Mouse (Mus musculus) testis, postnatal 10 days (tissue): ENCODE data around the gene Col8a2.

Experiments used
- DNase-seq: peaks from one replicate; pipeline ENCODE4 v3.0.0; 2021; ENCODE audit warnings: low spot score

Gene Col8a2

DNA sequence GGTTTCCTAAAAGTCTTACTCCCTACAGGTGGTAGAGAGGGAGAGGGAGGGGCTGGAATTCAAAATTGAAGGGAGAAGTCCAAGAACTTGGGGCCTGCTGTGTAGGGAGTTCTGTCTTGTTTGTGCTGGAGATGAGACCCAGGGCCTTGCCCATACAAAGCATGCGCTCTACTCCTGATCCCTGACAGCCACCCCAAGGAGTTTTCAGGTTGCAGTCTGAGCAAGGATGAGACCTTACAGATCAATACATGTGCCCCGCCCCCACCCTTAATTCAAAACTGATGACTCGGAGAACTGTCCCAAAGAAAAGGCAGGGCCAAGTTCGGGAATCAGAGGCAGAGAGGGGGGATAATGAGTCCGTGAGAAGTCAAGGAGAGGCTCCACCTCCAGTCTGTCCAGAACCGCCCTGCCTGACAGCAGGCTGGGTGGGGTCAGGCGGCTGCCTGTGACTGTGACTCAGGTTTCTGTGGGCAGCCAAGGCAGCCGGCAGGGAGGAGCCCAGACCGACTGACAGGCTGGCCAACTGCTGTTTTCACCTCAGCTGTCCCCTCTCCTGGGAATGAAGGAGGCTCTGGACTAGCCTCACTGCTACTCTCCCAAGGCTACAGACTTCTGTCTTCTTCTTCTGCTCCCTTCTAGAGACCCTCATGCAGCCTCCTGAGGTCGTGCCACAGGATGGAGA is 25.9 kb upstream of the Col8a2 start:
- peak; percentile 70 for DNase-seq

DNA sequence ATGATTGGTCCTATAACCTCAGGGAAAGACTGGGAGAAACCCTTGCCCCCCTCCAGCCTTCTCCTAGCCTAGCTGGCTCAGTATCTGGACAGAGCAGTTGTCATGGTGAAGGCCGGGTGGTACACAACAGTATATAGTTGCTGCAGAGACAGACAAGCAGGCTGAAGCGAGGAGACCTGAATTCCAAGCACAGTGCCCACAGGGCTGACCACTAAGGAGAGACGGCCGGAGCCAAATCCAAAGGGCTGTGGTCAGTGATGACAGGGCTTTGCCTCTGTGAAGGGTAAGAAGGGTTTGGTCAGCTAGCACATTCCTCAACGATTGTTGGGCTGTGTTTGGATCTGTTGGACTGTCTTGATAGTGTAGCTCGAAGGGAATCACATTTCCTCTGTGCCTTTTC is 25.3 kb upstream of the Col8a2 start:
- no peak for DNase-seq

DNA sequence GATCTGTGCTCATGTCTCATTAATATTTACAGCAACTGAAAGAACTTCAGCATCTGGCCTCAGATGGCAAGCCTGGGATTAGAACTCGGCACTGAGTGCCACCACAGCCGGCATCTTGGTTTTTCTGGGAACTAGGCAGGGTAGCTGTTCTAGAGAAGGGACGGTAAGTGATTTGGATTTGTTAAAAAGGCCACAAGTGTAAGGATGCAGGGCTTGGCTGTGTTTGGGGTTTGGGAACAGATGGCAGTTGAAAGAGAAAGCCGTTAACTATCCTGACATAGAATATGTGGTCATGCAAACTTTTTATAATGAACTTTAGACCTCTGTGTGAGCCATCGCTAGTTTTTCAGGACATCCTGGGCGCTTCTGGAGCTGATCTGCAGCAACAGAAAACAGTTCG is 24.9 kb upstream of the Col8a2 start:
- DNase-seq = no peak

DNA sequence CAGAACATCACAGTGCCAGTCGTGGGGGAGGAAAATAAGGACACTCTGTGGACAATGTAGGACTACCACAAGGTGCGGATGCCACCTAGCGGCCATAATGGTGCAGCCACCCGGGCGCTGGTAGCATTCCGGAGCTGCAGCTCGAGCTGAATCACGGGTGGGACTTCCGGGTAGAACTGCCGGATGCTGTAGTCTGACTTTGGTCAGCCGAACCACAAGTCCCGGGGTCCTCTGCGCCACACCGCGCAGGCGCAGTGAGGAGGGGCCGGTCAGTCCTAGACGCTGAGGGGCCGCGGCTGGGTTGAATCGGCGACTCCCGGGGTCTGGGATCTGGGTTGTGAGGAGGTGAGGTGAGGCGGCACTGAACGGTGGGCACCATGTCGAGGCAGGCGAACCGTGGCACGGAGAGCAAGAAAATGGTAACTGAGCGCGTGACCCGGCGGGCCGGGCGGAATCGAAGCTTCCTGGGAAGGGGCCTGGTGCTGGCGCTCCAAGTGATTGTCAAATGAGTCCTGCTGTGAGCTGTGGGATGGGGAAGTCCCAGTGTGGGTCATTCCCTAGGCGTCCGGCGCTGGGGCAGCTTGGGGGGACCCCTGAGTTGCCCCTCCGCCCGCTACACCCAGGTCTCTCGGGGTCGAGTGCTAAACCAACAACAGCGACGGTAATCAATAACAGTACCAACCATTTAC is 24.3 kb upstream of the Col8a2 start, which contains the start of gene Trappc3:
Gene Trappc3 (plus strand): TSS at position 207 of the 689 bp plus-strand sequence.
- DNase-seq = peak; percentile 99

DNA sequence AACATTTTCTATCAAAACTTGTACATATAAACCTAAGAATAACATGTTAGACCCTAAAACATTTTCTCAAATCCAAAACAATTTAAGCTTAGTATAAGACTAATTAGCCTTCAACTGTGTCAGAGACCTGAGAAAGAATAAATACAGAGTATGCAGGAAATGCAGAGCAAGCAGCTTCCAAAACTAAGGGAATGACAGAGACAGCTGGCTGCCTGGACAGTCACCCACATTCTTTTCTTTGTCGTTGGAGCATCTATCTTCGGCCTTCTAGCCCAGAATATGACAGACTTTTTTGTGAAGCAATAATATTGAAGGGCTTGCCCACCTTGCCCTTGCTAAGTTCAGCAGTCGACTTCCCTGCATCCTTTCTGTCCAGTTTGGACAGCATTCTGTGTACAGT is 17.3 kb upstream of the Col8a2 start:
- no peak for DNase-seq

DNA sequence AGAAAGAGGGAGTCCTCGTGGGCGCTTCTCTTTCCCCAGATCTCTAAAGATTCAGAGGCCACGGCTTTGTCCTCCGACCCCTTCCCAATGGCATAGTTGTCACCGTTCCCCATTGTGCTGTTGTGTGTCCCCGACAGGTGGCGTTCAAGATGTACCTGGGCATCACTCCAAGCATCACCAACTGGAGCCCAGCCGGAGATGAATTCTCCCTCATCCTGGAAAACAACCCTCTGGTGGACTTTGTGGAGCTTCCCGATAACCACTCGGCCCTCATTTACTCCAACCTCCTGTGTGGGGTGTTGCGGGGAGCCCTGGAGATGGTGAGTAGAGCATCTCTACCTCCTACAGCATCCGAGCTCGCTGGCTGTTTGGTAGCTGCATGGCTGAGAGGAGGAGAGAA is 12.8 kb upstream of the Col8a2 start:
- DNase-seq = no peak

DNA sequence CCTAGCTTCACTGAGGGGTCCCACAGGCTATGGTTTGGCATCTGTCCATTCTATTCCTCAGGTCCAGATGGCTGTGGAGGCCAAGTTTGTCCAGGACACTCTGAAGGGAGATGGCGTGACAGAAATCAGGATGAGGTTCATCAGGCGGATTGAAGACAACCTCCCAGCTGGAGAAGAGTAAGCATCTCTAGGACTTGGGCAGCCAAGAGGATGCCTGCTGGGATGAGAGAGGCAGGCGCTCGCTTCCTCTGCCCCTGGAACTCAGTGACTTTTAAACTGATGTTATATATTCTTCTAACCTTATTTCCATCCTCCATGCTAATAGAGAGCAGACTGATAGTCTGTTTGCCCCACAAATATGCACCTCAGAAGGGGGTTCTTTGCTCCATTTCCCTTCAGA is 11.5 kb upstream of the Col8a2 start:
- no peak for DNase-seq

DNA sequence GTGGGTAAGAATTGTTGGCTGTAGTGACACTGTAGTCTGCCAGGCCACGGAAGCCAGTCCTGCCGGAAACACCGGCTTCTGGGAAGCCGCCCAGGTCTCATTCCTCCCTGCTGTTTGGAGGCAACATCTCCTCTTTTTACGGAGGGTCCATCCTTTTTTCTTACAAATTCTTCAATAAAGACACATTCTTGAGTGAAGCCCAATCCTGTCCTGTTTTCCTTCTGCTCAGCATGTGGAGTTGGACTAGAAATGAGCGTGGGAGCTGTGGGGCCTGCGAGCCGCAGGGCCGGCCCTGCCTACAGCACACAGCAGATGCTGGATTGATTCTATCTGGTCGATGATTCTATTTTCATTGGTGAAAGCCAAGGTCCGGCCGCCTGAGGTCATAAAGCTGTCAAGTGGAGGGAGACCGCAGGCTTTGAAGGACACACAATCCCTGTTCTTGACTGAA is 10.9 kb upstream of the Col8a2 start:
- no peak for DNase-seq

DNA sequence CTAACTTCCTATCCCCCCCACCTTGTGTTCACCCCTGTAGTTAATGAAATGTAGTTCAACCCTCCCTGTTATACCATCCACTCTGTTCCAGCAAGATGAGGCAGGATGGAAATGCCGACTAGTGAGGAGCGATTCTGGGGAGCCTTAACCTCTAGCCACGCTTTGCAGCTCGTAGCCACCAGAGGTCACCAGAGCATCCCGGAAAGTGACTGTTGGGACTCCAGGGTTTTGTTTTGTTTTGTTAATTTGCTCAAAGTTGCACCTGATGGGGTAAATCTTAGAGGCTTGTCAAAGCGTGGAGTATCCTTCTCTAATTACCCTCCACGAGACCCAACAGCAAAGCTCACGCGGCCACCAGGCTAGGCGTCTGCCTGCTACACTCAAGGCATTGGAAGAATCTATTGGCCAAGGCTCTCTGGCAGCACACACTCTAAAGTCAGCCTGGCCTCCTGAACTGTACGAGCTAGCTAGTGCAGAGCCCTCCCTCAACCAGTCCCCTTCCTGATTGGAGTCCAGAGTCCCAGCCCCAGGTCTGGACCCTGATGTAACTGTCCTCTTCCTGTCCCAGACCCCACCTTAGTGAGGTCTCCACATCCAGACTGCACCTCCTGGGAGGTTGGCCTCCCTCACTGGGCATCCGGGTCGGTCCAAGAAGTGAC is 8.6 kb upstream of the Col8a2 start:
- peak; percentile 72 for DNase-seq

DNA sequence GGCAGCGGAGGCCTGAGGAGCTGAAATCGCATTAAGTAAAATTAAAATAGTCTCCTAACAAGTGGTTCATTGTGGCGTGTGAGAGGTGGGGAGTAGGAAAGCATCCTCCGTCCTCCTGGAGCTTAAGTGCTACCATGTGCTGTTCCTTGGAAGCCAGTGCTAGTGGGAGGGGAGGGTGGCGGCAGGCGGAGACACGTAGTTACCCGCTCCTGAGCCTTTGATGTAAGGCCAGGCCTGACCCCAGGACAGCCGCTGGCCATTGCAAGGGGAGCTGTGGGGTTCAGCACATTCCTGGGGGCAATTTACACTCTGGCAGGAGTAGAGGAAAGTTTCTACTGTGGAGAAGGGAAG is 8.1 kb upstream of the Col8a2 start:
- no peak for DNase-seq

DNA sequence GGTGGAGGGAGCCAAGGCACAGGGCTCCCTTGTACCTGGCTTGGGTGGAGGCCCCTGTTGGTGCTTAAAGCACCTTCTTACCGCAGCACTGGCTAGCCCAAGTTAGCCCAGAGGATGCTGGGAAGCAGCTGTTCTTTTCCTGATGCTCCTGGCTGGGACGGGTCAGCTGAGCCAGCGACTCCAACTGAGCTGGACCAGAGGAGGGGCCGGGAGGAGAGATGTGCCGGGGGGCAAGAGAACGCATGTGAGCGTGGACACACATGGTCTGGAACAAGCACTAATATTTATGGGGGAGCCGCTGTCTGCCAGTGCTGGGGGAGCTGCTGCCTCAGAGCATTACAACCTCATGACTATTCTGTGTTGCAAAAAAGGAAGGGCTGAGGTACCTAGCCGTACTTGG is 7.6 kb upstream of the Col8a2 start:
- no peak for DNase-seq

DNA sequence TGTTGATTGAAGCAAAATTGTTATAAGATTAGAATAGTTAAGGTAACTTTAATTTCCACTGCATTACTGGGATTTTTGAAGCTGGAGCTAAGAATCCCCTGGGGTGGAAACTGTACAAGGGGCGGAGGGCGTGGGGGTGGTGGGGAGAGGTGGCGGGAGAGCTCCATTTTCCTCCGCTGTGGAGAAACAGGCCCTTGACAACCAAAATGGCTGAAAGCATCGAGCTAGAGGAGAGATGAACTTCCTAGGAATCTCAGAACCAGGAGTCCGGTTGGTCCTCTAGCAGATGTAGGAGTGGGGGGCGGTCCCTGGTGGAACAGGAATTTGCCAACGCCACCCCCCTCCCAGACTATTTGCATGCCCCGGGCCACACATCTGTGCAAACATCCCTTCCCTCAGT is 4.9 kb upstream of the Col8a2 start:
- DNase-seq = no peak

DNA sequence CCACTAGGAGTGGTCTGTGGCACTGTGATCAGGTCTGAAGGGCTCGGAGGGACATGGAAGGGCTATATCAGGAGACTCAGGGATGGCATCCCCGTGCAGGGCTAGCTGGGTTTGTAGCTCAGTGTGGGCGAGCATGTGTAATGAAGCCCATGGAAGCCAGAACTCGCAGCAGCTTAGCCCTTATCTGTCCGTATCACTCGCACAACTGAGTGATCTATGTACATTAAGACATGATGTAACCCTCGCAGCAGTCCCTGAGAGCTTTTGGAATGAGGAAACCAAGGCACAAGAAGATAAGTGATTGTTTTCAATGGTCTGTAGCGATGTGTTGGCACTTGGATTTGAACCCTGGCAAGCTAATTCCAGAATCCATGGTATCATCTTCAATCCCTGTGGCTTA is 3.0 kb upstream of the Col8a2 start:
- DNase-seq = no peak

DNA sequence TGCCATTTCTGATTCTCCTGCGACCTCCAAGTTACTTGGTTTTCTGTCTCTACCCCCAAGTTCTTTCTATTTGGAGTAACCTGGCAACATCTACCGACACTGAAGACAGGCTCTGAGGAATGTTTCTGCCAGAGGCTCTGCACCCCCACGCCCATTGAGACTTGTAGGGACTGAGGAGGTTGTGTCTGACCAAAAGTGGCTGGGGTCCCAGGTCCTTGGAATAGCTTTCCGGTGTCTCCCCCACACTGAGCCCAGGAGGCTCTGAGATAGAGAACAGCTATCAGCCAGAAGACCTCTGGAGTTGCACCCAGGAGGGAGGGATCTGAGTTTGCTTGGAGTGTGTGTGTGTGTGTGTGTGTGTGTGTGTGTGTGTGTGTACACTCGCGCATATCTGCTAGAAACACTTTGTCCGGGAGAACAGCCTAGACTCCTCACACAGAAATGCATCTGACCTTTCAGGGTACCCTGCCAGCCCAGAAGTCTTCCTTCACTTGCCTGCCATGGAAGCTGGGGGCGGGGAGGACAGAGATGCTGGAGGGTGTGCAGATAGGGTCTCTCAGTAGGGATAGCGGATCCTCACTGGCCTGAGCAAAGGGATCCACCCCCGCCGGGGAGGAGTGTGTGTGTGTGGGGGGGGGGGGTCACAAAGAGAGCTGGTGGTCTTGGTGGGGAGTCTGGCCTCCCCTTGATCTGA is 856 bp downstream of the Col8a2 start:
- DNase-seq = no peak

DNA sequence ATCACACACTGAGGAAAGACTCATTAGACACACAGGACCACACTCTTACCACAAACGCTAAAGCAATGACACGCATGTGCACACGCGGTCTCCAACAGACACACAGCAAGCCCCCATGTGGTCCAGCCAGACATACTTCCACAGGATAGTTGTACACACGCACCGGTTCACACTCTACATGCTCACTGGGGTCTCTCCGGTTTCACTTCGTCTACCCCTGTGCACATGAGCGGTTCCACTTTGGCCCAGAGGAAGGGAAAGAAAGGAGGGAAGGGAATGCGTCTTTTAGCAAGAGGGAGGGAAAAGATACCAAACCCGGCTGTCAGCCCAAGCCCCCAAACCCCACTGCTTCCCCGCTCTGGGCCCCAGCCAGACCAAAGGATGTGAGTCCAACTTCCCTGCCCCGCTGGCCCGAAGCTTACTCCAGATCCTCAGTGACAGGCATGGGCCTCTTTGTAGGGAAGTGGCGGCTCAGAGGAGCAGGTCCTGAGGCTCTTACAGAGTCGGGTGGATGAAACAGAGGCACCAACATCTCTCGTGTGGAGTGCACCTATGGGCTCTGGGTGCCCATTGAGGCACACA is 1.6 kb downstream of the Col8a2 start:
- DNase-seq = no peak

DNA sequence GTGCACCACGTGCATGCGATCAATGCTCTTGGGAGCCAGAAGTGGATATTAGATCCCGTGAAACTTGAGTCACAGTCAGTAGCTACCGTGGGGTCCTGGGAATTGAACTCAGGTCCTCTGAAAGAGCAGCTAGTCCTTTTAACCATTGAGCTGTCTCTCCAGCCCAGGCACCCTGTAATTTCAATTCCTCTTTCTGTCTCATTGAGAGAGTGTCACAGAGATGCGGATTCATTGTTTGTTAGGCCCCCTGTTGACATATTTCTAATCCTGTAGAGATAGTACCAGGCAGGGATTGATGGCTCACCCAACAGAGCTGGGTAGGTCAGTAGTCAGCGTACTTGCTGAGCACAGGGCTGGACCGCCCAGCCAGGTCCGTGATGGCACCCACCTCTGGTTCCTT is 3.7 kb downstream of the Col8a2 start:
- DNase-seq = no peak

DNA sequence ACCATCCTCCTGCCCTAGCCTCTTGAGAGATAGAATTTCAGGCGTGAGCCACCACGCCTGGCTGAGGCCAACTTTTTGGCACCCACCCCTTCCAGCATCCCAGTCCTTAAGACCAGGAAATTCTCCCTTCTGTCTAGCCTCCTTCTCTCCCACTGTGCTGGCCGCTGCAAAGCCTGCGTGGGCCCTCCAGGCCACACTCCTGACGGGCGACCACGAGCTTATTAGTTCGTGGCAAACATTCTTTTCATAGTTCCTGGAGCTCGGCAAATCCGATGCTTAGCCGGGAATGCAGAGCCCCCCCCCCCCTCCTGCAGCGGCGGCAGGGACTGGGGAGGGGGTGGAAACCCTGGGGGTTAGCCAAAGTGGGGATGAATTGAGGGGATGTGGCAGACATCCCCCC is 4.6 kb downstream of the Col8a2 start:
- no peak for DNase-seq

DNA sequence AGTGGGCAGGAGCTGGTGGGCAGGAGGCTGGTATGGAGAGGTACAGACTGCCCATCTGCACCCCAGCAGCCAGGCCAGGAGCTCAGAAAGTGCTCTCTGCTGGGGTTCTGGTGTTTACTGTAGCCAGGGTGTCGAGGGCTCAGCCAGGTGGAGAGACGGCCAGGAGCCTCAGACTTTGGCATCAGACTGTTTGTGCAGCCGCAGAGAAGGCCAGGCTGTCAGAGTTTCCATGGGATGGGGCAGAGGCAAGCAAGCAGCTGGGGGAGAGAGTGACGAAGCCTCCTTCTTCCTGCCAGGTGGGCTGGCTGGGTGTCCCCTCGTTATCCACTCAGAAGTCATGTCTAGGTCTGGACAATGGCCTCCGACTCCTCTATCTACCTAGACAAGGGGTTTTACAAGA is 8.6 kb downstream of the Col8a2 start:
- DNase-seq = no peak

DNA sequence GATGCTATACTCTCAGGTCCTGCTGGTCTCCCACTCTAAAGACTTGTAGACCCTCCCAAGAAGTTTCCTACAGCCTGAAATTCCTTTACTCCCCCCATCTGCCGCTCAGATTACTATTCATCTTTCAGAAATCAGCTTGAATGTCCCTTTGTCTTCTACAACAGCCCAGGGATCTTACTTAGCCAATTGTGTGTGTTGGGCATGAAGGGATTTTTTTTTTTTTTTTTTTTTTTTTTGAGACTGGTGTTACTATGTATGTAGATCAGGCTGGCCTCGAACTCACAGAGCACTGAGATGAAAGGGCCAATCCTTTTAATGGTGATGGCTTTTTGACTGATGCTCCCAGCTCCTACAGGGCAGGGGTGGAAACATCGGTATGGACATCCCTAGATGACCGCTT is 9.3 kb downstream of the Col8a2 start:
- DNase-seq = no peak

DNA sequence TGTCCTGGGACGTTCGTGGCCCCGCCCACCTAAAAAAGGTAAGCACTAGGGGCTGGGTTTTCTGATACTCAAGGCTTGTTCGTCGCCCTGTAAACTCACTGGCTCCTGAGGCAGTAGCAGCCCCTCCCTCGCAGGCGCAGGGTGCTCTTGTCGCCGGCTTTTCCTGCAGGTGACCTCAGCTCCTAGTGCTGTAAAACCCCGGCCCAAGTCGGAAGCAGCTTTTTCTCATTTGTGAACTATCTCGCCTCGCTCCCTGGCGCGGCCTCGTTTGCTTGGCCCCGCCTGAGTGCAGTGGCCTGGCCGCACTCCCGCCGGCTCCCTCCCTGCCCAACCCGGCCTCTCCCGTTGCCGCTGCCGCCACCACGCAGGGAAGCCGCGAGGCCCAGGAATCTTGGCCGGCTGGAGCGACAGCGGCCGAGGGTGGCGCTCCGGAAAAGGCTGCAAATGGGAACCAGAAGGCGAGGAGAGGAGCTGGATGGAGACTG is 10.1 kb downstream of the Col8a2 start:
- DNase-seq = peak; percentile 77

DNA sequence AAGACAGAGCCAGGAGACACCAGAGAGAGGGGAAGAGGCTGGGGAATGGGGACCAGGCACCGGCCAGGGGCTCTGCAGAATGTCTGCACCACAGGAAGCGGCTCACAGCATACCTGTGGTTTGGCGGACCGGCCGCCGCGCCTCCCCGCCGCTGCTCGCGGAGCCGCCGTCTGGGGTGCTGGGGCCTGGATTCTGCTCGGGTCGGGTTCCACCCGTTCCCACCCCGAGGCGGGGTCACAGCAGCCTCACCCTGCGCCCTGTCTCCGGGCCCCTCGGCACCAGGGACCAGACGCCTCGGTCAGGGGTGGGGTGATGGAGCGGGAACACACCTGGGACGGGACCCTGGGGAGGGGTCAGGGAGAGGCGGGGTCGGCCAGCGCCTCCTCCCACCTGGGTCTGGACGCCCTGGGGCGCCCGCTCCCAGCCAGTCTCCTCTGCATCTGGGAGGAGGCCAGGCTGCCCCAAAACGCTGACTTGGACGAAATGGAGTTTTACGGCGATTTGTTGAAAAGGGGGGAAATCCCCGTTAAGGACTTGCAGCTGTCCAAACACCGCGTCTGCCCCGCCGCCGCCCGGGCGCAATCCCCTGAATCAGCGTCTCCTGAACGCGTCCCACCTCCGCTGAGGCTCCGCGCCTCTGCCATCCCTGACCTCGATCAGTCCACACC is 14.5 kb downstream of the Col8a2 start:
- DNase-seq = no peak
